Mouse (Mus musculus): ENCODE measurements around the gene Olfr473. TPM values are rescaled to one million over a fixed set of nuclear protein-coding genes. Genes with fewer than 3 reads are reported as not detected.
"Not testable (repeated sequence)": the region's sequence is repeated elsewhere in the genome, so short reads cannot be mapped to it uniquely, and the experiment has no call there.

Olfr473 gene
- polyA plus RNA-seq (2015; fragmentation: Nextera tagmentation; extraction: Ambion mirVana): not detected in 2 replicates

DNA sequence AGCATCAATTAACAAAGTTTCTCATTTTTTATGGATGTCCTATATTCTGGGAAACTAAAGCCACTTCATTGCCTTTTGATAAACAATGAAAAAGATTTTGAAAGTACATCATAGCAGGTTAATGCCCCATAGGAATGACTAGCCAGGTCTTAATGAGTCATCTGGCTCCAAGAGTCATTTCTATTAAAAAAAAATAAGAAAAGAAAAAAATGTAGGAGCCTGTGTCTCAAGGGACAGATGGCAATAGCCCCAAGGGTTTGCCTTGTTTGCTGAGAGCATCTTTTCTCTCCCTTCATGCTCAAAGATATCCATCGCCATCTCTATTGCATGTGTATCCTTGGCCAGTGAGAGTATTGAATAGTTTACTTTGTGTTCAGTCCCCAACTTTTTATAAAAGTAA is at the start of gene Olfr473:
TSS of gene Olfr473 (plus strand) at position 301 of the 400 bp plus-strand sequence.
- no peak within 1 kb of the TSS for H3K4me3 ChIP-seq
- H3K4me1 ChIP-seq: no peaks in the 10 kb centered on the region
- no peaks in the 10 kb centered on the region for H3K27me3 ChIP-seq
- no peak within 1 kb of the TSS for H3K27ac ChIP-seq (replicated peaks)
- ATAC-seq (replicated peaks): no peak
- no peaks in the 10 kb centered on the region for H3K9me3 ChIP-seq
- WGBS: 97% methylated on average over 1 of the region's 1 CpGs
- no peaks in the 10 kb centered on the region for H3K36me3 ChIP-seq
- H3K4me2 ChIP-seq (replicated peaks): no peak within 1 kb of the TSS
- H3K9ac ChIP-seq (replicated peaks): no peak within 1 kb of the TSS

DNA sequence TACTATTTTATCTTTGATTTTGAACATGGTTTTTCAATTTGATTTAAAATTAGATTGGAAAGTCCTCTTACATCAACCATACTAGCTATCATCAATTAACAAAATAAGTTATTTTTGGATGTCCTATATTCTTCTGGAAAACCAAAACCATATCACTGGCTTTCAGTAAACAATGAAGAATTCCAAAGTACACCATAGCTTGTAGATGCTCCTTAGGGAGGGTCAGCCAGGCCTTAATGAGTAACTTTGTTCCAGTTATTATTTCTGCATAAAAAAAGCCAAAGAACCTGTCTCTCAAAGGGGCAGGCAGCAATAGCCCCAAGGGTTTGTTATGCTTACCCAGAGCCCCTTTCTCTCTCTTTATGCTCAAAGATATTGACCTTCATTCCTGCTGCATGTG is 32.6 kb upstream of the Olfr473 start, which contains the start of gene Olfr472:
TSS of gene Olfr472 (plus strand) at position 301 of the 400 bp plus-strand sequence.
- no peak within 1 kb of the TSS for H3K27ac ChIP-seq (replicated peaks)
- H3K4me3 ChIP-seq: no peak within 1 kb of the TSS
- H3K27me3 ChIP-seq: no peaks in the 10 kb centered on the region
- H3K4me2 ChIP-seq (replicated peaks): no peak within 1 kb of the TSS
- ATAC-seq (replicated peaks): no peak
- no peaks in the 10 kb centered on the region for H3K36me3 ChIP-seq
- no peaks in the 10 kb centered on the region for H3K4me1 ChIP-seq
- H3K9ac ChIP-seq (replicated peaks): no peak within 1 kb of the TSS
- H3K9me3 ChIP-seq: no peaks in the 10 kb centered on the region

DNA sequence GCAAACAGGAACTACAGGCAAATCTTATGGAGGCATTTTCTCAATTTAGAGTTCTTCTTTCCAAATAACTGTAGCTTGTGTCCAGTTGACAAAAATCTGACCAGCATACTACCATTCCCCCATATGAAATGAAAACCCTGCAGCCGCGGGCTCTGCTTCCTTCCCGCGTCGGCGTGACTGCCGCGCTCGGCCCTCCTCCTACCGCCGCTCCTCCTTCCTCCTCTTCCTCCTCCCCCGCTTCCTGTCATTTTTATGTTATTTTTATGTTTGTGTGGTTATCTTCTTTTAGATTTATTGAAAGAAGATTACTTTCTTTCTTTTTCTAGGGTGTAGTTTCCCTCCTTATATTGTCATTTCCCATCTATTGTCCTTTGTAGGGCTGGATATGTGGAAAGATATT is 22.3 kb downstream of the Olfr473 start:
- H3K9me3 ChIP-seq; H3K27me3 ChIP-seq; H3K4me3 ChIP-seq; H3K27ac ChIP-seq (replicated peaks); H3K9ac ChIP-seq (replicated peaks); ATAC-seq (replicated peaks); H3K36me3 ChIP-seq; H3K4me2 ChIP-seq (replicated peaks); H3K4me1 ChIP-seq: not testable (repeated sequence)
- WGBS: 98% methylated on average over 12 of the region's 12 CpGs

DNA sequence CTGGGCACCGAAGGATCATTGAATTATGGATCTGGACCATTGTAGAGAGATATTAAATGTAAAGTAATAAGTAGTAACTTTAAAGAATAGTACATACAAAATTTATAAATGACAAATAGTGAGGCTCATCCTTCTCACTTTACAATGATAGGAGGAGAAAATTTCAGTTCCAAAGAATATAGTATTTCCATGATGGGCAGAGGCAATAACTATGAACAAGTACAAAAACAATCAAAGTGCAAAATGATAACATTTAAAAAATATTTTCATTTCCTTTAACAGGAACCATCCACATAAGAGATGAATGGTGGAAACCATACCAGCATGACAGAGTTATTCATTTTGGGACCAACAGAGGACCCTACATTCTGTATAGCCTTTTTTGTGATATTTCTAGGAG is 24.1 kb downstream of the Olfr473 start, which contains the start of gene Olfr474:
TSS of gene Olfr474 (plus strand) at position 301 of the 400 bp plus-strand sequence.
- no peaks in the 10 kb centered on the region for H3K4me1 ChIP-seq
- no peaks in the 10 kb centered on the region for H3K27me3 ChIP-seq
- no peak within 1 kb of the TSS for H3K4me3 ChIP-seq
- H3K27ac ChIP-seq (replicated peaks): no peak within 1 kb of the TSS
- no peak within 1 kb of the TSS for H3K4me2 ChIP-seq (replicated peaks)
- 84% methylated on average over 1 of the region's 1 CpGs for WGBS
- no peak within 1 kb of the TSS for H3K9ac ChIP-seq (replicated peaks)
- no peaks in the 10 kb centered on the region for H3K9me3 ChIP-seq
- no peak for ATAC-seq (replicated peaks)
- H3K36me3 ChIP-seq: no peaks in the 10 kb centered on the region

DNA sequence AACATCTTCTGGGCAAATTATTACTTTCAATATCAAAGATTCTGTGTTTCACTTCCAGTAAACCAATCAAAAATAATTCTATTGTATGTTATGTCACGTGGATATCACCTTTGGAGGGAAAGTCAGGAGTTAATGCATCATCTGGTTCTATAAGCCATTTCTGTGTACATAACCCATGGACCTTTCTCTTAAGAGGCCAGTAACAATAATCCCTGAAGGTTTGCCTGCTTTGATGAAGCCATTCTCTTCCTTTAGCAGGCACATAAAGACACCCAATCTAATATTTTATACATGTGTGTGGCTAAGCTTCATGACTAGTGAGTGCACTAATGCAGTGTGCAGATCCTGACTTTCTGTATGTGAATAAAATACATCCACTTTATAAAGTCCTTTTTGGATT is 34.3 kb downstream of the Olfr473 start, which contains the start of gene Olfr476:
TSS of gene Olfr476 (plus strand) at position 301 of the 400 bp plus-strand sequence.
- Histone ChIP-seq H3K4me2 (replicated peaks) (no peak within 1 kb of the TSS), H3K27me3 (no peaks in the 10 kb centered on the region), H3K9me3 (no peaks in the 10 kb centered on the region), H3K4me1 (no peaks in the 10 kb centered on the region), H3K27ac (replicated peaks) (no peak within 1 kb of the TSS), H3K9ac (replicated peaks) (no peak within 1 kb of the TSS), H3K4me3 (no peak within 1 kb of the TSS), H3K36me3 (no peaks in the 10 kb centered on the region)
- WGBS: 67% methylated on average over 1 of the region's 1 CpGs
- ATAC-seq (replicated peaks): no peak

Other genes with a start within 250 kb of the Olfr473 start
- not detected in 2 replicates for gene Cyb5r2, start 172.4 kb upstream of the Olfr473 start, polyA plus RNA-seq (2015; fragmentation: Nextera tagmentation; extraction: Ambion mirVana)
- gene Ovch2, start 129.2 kb upstream of the Olfr473 start, polyA plus RNA-seq (2015; fragmentation: Nextera tagmentation; extraction: Ambion mirVana): not detected in 2 replicates
- not detected in 2 replicates for gene Olfr467, start 118.2 kb upstream of the Olfr473 start, polyA plus RNA-seq (2015; fragmentation: Nextera tagmentation; extraction: Ambion mirVana)
- gene Olfr469, start 104.9 kb upstream of the Olfr473 start, polyA plus RNA-seq (2015; fragmentation: Nextera tagmentation; extraction: Ambion mirVana): not detected in 2 replicates
- not detected in 2 replicates for gene Olfr470, start 83.0 kb upstream of the Olfr473 start, polyA plus RNA-seq (2015; fragmentation: Nextera tagmentation; extraction: Ambion mirVana)
- gene Olfr472, start 32.5 kb upstream of the Olfr473 start, polyA plus RNA-seq (2015; fragmentation: Nextera tagmentation; extraction: Ambion mirVana): not detected in 2 replicates
- not detected in 2 replicates for gene Olfr474, start 24.2 kb downstream of the Olfr473 start, polyA plus RNA-seq (2015; fragmentation: Nextera tagmentation; extraction: Ambion mirVana)
- gene Olfr476, start 34.4 kb downstream of the Olfr473 start, polyA plus RNA-seq (2015; fragmentation: Nextera tagmentation; extraction: Ambion mirVana): not detected in 2 replicates
- gene Olfr477, start 56.2 kb downstream of the Olfr473 start, polyA plus RNA-seq (2015; fragmentation: Nextera tagmentation; extraction: Ambion mirVana): not detected in 2 replicates
- not detected in 2 replicates for gene Olfr478, start 103.5 kb downstream of the Olfr473 start, polyA plus RNA-seq (2015; fragmentation: Nextera tagmentation; extraction: Ambion mirVana)
- not detected in 2 replicates for gene Olfr479, start 120.2 kb downstream of the Olfr473 start, polyA plus RNA-seq (2015; fragmentation: Nextera tagmentation; extraction: Ambion mirVana)
- not detected in 2 replicates for gene Olfr480, start 136.9 kb downstream of the Olfr473 start, polyA plus RNA-seq (2015; fragmentation: Nextera tagmentation; extraction: Ambion mirVana)
- not detected in 2 replicates for gene Olfr481, start 149.4 kb downstream of the Olfr473 start, polyA plus RNA-seq (2015; fragmentation: Nextera tagmentation; extraction: Ambion mirVana)
- gene Olfr482, start 167.1 kb downstream of the Olfr473 start, polyA plus RNA-seq (2015; fragmentation: Nextera tagmentation; extraction: Ambion mirVana): 0.08 and 0.09 TPM in 2 replicates
- gene Olfr483, start 170.4 kb downstream of the Olfr473 start, polyA plus RNA-seq (2015; fragmentation: Nextera tagmentation; extraction: Ambion mirVana): not detected in 2 replicates
- not detected in 2 replicates for gene Olfr484, start 197.0 kb downstream of the Olfr473 start, polyA plus RNA-seq (2015; fragmentation: Nextera tagmentation; extraction: Ambion mirVana)
- gene Olfr485, start 229.4 kb downstream of the Olfr473 start, polyA plus RNA-seq (2015; fragmentation: Nextera tagmentation; extraction: Ambion mirVana): not detected in 2 replicates
- not detected in 2 replicates for gene Olfr486, start 242.3 kb downstream of the Olfr473 start, polyA plus RNA-seq (2015; fragmentation: Nextera tagmentation; extraction: Ambion mirVana)